Mouse (Mus musculus): ENCODE data around the gene Slc30a1. TPM values are rescaled to one million over a fixed set of nuclear protein-coding genes. Genes with fewer than 3 reads are reported as not detected.

Slc30a1 gene
- polyA plus RNA-seq, 2 experiments = 3.6 to 6.7 TPM

DNA sequence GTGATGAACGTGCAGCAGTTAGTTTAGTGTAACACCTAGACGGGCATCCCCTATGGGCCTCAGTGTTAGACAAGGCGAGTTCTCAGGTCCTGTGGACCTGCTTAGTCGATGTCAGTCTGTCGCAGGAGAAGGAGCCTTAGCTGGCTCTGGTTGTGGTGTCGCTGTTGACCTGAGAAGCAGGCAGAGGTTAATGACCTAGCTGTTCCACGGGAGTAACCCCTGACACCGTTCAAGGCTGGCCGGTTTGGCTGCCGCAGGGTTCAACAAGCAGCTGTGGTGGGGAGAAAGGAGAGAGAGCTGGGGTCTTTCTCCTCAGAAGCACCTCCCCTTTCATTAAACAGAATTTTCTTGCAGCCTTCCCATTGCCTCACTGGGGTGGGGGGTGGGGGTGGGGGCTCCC, 28.9 kb upstream of the Slc30a1 start:
- H3K27ac ChIP-seq (replicated peaks; ENCODE audit: low read depth, low read length) = no peak overlapping the region
- no peak overlapping the region for H3K4me3 ChIP-seq (replicated peaks; ENCODE audit: low read length)
- no peak for ATAC-seq (ENCODE audit: low FRiP score, low read depth)
- no peak overlapping the region for H3K4me2 ChIP-seq (replicated peaks; ENCODE audit: low read depth, low read length, severe bottlenecking)
- TF ChIP-seq POLR2A (IDR thresholded peaks at IDR 0.05; ENCODE audit: borderline replicate concordance, extremely low read depth, insufficient read depth, insufficient read length) = no peak
- H3K9ac ChIP-seq (ENCODE audit: low read depth, low read length, severe bottlenecking) = no peak overlapping the region
- 0 out of 2 replicates have a peak, but pooled peaks cover 2% of the 10 kb centered on the region for H3K4me1 ChIP-seq (ENCODE audit: control insufficient read depth, insufficient read depth, low read length)
- WGBS = 58% methylated on average over 10 of the region's 10 CpGs
- no peaks in the 10 kb centered on the region for H3K9me3 ChIP-seq (ENCODE audit: control insufficient read depth, low read length)
- no peaks in the 10 kb centered on the region for H3K27me3 ChIP-seq (ENCODE audit: control insufficient read depth, insufficient read depth, low read length)
- no peaks in the 10 kb centered on the region for H3K36me3 ChIP-seq (ENCODE audit: control insufficient read depth, insufficient read depth, low read length)
- no peak for DNase-seq (ENCODE audit: low spot score)

- ATAC-seq (ENCODE audit: low FRiP score, low read depth) = no peak
- Histone ChIP-seq H3K9me3 (ENCODE audit: control insufficient read depth, low read length) (no peaks in the 10 kb centered on the region), H3K4me3 (replicated peaks; ENCODE audit: low read length) (no peak overlapping the region), H3K4me2 (replicated peaks; ENCODE audit: low read depth, low read length, severe bottlenecking) (no peak overlapping the region), H3K4me1 (ENCODE audit: control insufficient read depth, insufficient read depth, low read length) (0 out of 2 replicates have a peak, but pooled peaks cover 2% of the 10 kb centered on the region), H3K36me3 (ENCODE audit: control insufficient read depth, insufficient read depth, low read length) (no peaks in the 10 kb centered on the region), H3K9ac (ENCODE audit: low read depth, low read length, severe bottlenecking) (no peak overlapping the region), H3K27ac (replicated peaks; ENCODE audit: low read depth, low read length) (no peak overlapping the region; the same call in 1 of the 2 replicates), H3K27me3 (ENCODE audit: control insufficient read depth, insufficient read depth, low read length) (no peaks in the 10 kb centered on the region)
- TF ChIP-seq POLR2A (IDR thresholded peaks at IDR 0.05; ENCODE audit: borderline replicate concordance, extremely low read depth, insufficient read depth, insufficient read length) = no peak
- WGBS = 51% methylated on average over 4 of the region's 4 CpGs
- peak; percentile 52 for DNase-seq (ENCODE audit: low spot score)
Measured at GRCm38 (mm10) chr1:191878518-191878921, 28.0 kb upstream of the Slc30a1 start.

GRCm38 (mm10) chr1:191880247-191880646, 26.3 kb upstream of the Slc30a1 start:
- no peak overlapping the region for H3K4me2 ChIP-seq (replicated peaks; ENCODE audit: low read depth, low read length, severe bottlenecking)
- no peak for TF ChIP-seq POLR2A (IDR thresholded peaks at IDR 0.05; ENCODE audit: borderline replicate concordance, extremely low read depth, insufficient read depth, insufficient read length)
- H3K9ac ChIP-seq (ENCODE audit: low read depth, low read length, severe bottlenecking) = no peak overlapping the region
- no peak for DNase-seq (ENCODE audit: low spot score)
- WGBS = 96% methylated on average over 3 of the region's 3 CpGs
- no peak for ATAC-seq (ENCODE audit: low FRiP score, low read depth)
- no peaks in the 10 kb centered on the region for H3K36me3 ChIP-seq (ENCODE audit: control insufficient read depth, insufficient read depth, low read length)
- H3K27me3 ChIP-seq (ENCODE audit: control insufficient read depth, insufficient read depth, low read length) = no peaks in the 10 kb centered on the region
- H3K27ac ChIP-seq (replicated peaks; ENCODE audit: low read depth, low read length) = no peak overlapping the region
- H3K4me1 ChIP-seq (ENCODE audit: control insufficient read depth, insufficient read depth, low read length) = 0 out of 2 replicates have a peak, but pooled peaks cover 2% of the 10 kb centered on the region
- H3K9me3 ChIP-seq (ENCODE audit: control insufficient read depth, low read length) = no peaks in the 10 kb centered on the region
- H3K4me3 ChIP-seq (replicated peaks; ENCODE audit: low read length) = no peak overlapping the region

DNA sequence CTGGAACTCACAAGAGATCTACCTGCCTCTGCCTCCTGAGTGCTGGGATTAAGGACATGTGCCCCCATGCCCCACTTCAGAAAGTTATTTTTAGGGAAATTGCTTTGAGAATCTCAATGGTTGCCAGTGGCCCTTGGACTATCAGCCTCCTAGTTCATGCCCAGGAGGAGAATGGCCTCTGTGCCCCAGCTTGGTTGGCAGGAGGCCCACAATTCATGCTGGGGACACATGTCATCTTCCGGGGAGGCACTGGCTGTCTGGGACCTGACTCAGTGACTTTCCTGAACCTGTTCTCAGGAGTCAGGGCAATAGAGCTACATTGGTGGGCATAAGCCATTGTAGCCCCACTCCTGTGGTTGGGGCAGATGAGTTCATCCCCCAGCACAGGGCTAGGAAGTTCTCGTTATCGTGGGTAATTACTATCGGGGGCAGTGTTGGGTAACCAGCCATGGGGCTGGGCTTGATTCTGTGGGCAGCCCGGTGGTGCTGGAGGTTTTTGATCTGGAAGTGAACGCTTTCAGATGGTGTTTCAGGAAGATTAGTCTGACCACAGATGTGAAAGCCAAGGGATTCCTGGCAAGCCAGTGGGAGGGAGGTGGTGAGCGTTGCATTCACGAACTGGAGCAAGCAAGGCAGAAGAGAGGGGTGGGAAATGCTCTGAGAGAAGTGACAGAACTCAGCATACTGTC, 25.5 kb upstream of the Slc30a1 start:
- H3K27ac ChIP-seq (replicated peaks; ENCODE audit: low read depth, low read length) = no peak overlapping the region
- TF ChIP-seq POLR2A (IDR thresholded peaks at IDR 0.05; ENCODE audit: borderline replicate concordance, extremely low read depth, insufficient read depth, insufficient read length) = no peak
- no peaks in the 10 kb centered on the region for H3K9me3 ChIP-seq (ENCODE audit: control insufficient read depth, low read length)
- 49% methylated on average over 8 of the region's 8 CpGs for WGBS
- H3K9ac ChIP-seq (ENCODE audit: low read depth, low read length, severe bottlenecking) = no peak overlapping the region
- H3K27me3 ChIP-seq (ENCODE audit: control insufficient read depth, insufficient read depth, low read length) = no peaks in the 10 kb centered on the region
- H3K4me3 ChIP-seq (replicated peaks; ENCODE audit: low read length) = no peak overlapping the region
- H3K4me2 ChIP-seq (replicated peaks; ENCODE audit: low read depth, low read length, severe bottlenecking) = no peak overlapping the region
- no peaks in the 10 kb centered on the region for H3K36me3 ChIP-seq (ENCODE audit: control insufficient read depth, insufficient read depth, low read length)
- DNase-seq (ENCODE audit: low spot score) (no peak), ATAC-seq (ENCODE audit: low FRiP score, low read depth) (no peak)
- 0 out of 2 replicates have a peak, but pooled peaks cover 2% of the 10 kb centered on the region for H3K4me1 ChIP-seq (ENCODE audit: control insufficient read depth, insufficient read depth, low read length)

GRCm38 (mm10) chr1:191881663-191882062, 24.9 kb upstream of the Slc30a1 start:
- Histone ChIP-seq H3K27me3 (ENCODE audit: control insufficient read depth, insufficient read depth, low read length) (no peaks in the 10 kb centered on the region), H3K9me3 (ENCODE audit: control insufficient read depth, low read length) (no peaks in the 10 kb centered on the region), H3K4me2 (replicated peaks; ENCODE audit: low read depth, low read length, severe bottlenecking) (no peak overlapping the region), H3K9ac (ENCODE audit: low read depth, low read length, severe bottlenecking) (no peak overlapping the region), H3K27ac (replicated peaks; ENCODE audit: low read depth, low read length) (no peak overlapping the region), H3K36me3 (ENCODE audit: control insufficient read depth, insufficient read depth, low read length) (no peaks in the 10 kb centered on the region), H3K4me1 (ENCODE audit: control insufficient read depth, insufficient read depth, low read length) (0 out of 2 replicates have a peak, but pooled peaks cover 2% of the 10 kb centered on the region), H3K4me3 (replicated peaks; ENCODE audit: low read length) (no peak overlapping the region)
- TF ChIP-seq POLR2A (IDR thresholded peaks at IDR 0.05; ENCODE audit: borderline replicate concordance, extremely low read depth, insufficient read depth, insufficient read length) = no peak
- WGBS = 70% methylated on average over 2 of the region's 2 CpGs
- ATAC-seq (ENCODE audit: low FRiP score, low read depth) (no peak), DNase-seq (ENCODE audit: low spot score) (no peak)
